Mouse (Mus musculus) thymus, postnatal 36 days (tissue): ENCODE results near the gene Dnajc28.
A peak's percentile ranks its signal among the peaks of the same experiment; 100 is the strongest.

ENCODE experiments used
- DNase-seq, 2 experiments: peaks; one replicate each; pipeline ENCODE4 v3.0.0; 2022; ENCODE audit warnings: mixed read lengths in 2 of 2

Gene Dnajc28

GRCm38 (mm10) chr16:91630584-91630983 lies 11.8 kb upstream of the Dnajc28 start:
- no peak for DNase-seq

DNA sequence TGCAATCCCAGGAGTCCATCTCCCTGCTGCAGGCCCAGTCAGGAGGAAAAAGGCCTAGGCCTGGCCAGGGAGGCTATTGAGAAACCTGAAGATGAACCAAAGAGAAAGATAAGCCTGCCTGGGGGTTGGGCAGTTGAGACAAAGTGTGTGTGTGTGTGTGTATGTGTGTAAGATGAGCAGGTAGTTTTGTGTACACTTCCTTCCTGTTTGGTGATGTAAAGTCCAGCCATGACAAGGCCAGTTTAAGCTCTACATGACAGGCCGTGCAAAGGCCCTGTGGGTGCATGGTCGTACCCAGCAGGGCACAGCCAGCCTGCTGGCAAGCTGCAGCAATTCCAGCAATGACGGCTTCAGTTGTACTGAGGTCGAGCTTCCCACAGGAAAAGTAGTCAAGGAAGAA lies 10.9 kb upstream of the Dnajc28 start:
- DNase-seq = no peak

- DNase-seq = no peak
Observed at GRCm38 (mm10) chr16:91628673-91629072, 9.8 kb upstream of the Dnajc28 start.

DNA sequence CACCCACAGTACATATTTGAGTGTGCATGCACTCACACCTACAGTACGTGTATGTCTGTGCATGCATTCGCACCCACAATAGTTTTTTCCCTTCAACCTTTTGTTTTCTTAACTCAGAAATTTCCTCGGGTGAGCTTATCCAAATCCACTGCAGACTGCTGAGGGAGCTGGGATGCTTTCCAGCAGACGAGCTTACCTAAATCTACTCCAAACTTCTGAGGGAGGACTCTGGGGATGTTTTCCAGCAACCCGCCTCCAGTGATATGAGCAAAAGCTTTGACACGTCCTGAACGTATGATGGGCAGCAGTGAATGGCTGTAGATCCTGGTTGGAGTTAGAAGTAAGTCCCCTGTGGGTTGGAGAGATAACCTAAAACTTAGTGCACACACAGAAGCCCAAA lies 9.0 kb upstream of the Dnajc28 start:
- DNase-seq = no peak

GRCm38 (mm10) chr16:91623074-91623473 lies 4.2 kb upstream of the Dnajc28 start:
- no peak for DNase-seq

- no peak for DNase-seq
Observed at GRCm38 (mm10) chr16:91620991-91621390, 2.2 kb upstream of the Dnajc28 start.

DNA sequence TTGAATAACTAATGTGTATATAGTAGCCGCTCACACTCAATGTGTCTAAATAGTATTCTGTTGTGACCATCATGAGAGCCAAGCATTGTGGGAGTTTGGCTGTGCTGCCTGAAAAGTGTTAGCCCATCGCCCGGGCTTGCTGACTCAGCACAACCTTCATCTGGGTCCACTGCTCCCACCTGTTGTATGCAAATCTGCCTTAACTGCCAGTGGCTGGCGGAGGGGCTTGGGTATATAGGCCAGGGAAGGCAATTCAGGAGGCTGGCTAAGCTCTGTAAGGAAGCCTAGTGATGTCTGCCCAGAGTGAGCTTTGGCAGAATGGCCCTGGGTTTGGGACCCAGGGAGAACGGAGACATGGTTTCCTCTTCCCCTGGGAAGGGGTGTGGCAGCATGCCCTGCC lies 1.4 kb upstream of the Dnajc28 start:
- DNase-seq = no peak

GRCm38 (mm10) chr16:91614552-91614951 lies 4.3 kb downstream of the Dnajc28 start:
- DNase-seq = no peak

DNA sequence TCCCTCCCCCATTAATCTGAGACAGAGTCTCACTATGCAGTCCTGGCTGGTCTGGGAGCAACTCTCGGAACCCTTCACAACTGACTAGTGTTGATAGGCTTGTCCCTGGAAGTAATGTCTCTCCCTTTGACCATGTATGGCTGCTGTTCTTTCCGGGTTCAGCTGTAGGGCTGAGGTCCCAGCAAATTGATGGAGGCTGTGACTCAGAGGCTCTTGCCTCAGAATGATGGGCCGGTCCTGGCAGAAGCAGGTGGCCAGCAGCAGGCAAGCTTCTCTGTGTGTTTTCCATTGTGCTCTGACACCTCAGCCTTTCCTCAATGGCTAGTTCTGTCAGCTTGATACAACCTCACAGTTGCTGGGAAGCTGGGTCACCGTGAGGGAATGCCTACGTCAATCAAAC lies 6.3 kb downstream of the Dnajc28 start:
- no peak for DNase-seq

- no peak for DNase-seq
Observed at GRCm38 (mm10) chr16:91611248-91611647, 7.6 kb downstream of the Dnajc28 start.

DNA sequence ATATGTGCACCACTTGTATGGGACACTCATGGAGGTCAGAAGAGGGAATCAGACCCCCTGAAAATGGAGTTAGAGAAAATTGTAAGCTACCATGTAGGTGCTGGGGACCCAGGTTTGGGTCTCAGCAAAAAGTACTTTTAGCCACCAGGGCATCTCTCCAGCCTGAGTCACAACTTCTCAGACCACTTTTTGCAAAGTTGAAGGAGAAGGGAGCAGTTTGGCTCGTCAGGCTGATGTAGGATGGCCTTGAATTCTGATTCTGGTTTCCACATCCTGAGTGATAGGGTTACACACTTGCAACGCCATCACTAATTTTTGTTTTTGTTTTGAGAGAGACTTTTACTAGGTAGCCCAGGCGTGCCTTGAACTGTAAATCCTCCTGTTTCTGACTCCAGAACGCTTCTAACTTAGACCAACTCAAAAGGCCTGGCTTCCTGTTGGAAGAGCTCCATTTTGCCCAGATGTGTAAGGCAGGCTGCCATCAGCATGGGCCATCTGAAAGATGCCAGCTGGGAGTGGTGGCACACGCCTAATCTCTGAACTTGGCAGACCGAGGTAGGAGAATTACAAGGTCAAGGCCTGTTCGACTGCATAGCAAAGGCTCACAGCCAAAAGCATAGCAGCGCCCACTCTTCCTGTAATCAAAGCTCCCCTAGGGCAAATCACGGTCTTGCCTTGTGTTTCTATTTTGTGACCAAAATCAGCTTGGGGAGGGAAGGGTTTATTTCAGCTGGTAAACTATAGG lies 9.2 kb downstream of the Dnajc28 start:
- no peak for DNase-seq

GRCm38 (mm10) chr16:91606958-91607357 lies 11.9 kb downstream of the Dnajc28 start:
- no peak for DNase-seq

- DNase-seq = no peak
Observed at GRCm38 (mm10) chr16:91605156-91605555, 13.7 kb downstream of the Dnajc28 start.

GRCm38 (mm10) chr16:91601693-91602092 lies 17.1 kb downstream of the Dnajc28 start:
- DNase-seq = no peak

- no peak for DNase-seq
Observed at GRCm38 (mm10) chr16:91601081-91601480, 17.7 kb downstream of the Dnajc28 start.

- DNase-seq = no peak
Observed at GRCm38 (mm10) chr16:91599242-91599641, 19.6 kb downstream of the Dnajc28 start.

GRCm38 (mm10) chr16:91597672-91598010 lies 21.2 kb downstream of the Dnajc28 start, which contains the start of gene Tmem50b:
TSS of gene Tmem50b (minus strand) at chr16:91597800.
- DNase-seq = peak; percentile 99 to 100

- DNase-seq = peak; percentile 31 to 53
Observed at GRCm38 (mm10) chr16:91596779-91597671, 21.8 kb downstream of the Dnajc28 start.

DNA sequence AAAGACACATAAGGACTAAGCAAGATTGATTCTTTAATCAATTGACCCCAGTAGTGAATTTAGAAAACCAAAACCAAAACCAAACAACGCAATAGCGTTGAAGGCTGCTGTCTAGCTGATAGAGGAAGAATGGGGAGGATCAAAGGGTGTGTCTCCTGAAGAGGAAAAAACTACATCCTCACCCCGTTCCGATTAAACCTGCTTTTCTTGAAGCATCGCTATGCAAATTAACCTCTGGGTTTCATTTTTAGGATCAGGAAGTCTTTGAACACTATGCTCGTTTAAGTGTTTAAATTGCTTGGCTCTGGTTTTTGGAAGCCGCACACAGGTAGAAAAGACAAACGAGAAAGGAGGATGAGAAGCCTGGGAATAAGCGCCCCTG lies 22.4 kb downstream of the Dnajc28 start:
- DNase-seq = no peak

DNA sequence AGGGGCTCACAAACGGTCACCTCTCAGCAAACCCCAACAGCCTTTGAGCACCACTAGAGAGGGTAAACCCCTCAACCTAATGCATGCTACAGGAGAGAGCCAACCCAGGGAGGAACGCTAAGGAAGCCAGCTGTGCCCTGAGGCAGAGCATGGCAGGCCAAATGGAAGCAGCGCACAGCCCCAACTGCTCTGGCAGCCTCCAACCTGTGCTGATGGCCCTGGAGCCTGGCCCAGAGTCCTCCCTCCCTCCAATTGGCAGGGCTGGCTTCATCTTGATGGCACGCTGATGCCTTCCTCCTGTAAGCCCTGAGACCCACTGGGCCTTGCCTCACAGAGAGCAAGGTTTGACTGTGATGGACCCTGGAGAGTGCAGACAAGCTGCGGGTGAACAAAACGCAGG lies 23.8 kb downstream of the Dnajc28 start:
- no peak for DNase-seq

DNA sequence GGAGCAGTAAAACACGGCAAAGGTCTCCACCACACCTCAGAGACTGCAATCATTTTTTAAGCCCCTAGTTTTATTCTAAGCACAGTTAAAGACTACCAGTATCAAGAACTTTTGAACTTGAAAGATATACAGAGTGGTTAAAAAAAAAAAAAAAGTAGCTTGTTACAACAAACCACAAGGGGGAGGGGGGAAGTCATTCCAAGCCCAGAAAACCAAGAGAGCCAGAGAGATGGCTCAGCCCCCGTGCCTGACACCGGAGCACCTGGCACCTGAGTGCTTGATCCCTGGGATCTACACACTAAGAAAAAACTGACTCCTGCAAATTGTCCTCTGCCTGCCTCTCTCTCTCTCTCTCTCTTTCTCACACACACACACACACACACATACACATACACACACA lies 25.6 kb downstream of the Dnajc28 start:
- DNase-seq = peak; percentile 21 to 45

GRCm38 (mm10) chr16:91592162-91592561 lies 26.7 kb downstream of the Dnajc28 start:
- no peak for DNase-seq

DNA sequence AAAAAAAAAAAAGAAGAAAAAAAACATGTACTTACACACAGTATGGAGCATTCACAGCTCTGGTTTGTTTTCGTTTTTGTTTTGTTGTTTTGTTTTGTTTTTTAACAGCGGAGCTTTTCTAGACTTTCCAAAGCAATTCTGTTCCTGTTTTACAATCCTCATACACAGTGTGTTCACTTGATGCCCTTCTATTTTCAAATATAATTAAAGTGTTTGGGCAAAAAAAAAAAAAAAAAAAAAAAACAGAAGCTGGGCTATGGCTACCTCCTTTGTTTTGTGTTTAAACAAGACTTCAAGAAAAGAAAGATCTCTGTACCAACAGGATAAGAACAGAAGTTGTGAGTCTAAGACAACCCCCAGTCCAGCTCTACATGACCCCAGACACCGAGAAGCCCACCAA lies 30.1 kb downstream of the Dnajc28 start:
- DNase-seq = no peak
